Mouse (Mus musculus) embryo, embryonic 11.5 days (tissue): ENCODE data around the gene Tusc2.

Experiments used
- DNase-seq: peaks from one replicate; pipeline ENCODE4 v3.0.0-alpha.2; 2012; ENCODE audit warnings: low read depth, low spot score

The Tusc2 gene

DNA sequence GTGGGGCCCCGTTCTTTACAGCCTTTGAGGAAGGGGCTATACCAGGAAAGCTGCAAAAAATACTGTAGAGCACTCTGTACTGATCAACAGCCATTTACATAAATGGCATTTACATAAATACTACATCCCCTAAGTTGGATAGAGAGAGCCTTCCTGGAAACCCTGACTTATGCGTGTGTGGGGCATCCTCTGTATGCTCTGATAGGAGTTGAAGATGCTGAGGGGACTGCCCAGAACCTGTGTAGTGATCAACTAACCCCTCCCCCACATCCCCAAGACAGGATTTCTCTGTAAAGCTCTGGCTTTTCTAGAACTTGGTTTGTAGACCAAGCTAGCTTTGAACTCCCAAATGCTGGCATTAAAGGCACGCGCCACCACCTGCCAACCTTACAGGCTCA lies 46.4 kb downstream of the Tusc2 start:
- no peak for DNase-seq

DNA sequence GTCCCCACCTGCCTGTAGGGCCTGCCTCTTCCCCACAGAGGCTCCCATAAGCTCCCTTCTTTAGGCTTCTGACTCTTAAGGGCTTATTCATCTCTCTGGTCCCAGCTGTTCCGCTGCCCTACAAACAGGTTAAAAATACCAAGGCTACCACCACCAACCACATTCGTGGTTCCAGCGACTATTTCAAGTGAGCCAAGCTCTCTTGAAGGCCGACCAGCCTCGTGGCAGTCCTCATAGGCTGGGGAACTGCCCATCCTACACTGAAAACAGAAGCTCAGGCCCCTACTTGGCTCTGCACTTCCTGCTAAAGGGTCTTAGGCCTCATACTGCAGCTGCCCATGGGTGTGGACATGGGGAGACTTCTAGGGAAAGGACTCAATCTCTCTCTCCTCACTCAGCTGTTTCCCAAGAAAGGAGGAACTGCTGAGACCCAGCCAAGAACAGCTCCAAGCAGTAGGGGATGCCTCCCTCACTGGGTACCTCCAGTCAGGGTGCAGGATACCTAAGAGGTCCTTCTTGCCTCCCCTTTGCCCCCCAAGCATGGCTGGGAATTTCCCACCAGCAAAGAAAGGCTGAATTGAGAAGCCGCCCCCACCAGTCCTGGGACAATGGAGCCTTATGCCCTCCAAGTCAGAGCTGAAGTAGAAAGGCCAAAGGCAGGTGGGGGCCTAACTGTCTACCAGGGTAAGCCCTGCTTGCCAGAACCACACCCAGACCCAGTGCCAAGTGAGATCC lies 48.6 kb downstream of the Tusc2 start:
- DNase-seq: no peak

DNA sequence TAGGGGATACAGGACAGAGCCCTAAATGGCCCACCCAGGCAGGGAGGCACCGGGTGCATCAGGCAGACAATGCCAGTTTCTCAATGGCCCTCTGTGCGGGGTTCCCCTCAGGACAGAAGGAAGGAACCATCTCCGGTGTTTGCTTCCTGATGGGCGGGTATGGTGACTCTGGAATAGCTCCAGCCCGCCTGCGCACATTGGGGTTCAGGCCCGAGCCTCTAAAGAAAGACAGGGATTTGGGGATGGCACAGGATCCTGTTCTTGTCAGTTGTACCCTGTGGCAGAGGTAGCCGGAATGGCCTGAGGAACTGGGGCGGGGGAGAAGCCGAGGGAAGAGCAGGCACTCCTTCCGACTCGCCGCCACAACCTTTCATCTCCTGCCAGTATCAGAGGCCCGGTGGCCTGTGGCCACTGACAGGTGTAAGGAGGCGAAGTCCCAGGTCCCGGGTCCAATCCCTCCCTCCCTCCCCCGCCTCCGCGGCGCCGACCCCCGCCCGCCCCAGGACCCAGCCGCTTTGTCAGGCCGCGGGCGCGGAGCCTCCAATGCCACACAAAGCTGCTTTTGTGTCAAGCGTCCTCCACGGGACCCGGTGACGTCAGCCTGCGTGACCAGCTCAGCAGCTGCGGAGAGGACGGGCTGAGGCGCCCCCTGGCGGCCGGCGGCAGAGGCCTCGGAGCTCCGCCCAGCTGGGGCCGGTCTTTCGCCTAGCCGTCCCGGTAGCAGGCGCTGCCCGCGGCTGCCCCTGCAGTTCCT lies 49.3 kb downstream of the Tusc2 start:
- DNase-seq: peak; percentile 98

DNA sequence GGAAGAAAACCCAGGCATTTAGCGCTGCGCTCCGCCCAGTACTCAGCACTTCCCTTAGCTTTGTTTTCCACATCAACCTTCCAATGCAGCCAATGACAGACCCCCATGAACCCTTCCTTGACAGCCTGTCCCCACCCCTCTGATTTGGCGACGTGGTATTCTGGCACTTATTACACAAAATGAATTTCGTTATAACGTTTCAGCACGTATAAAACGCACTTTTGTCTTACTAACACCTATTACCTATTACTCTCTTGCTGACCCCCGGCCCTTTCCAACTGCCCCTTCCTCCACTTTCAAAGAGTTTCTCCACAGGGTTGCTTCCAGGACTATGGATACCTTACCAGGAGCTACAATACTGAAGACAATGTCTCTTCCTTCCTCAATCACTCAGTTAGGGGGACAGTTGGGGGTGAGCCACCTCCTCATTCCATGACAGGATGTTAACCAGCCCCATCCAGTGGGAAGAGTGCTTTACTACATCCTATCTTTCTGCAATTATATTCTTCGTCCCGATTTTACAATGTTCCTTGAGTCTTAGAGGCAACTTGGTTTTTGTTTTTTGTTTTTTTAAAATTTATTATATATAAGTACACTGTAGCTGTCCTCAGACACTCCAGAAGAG lies 50.0 kb downstream of the Tusc2 start:
- no peak for DNase-seq

DNA sequence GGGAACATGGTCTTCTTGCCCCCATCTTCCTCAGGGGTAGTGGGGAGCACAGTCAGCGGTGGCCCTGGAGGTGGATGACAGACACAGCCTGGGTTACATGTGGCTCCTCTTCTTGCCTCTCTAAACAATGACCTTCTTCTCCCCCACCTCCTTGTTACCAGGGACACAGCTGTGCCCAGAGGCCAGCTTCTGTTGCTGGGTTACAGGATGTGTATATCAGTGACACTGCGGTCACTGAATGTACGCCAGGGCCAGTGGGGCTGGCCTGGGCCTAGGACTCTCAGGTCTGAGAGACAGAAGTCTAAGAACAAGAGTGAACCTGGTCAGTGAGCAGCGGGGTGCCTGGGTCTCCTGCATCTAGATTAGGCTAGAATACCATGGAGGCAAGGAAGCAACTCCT lies 52.0 kb downstream of the Tusc2 start:
- no peak for DNase-seq
